Mouse (Mus musculus): ENCODE data around the gene Wdr76. TPM values are rescaled to one million over a fixed set of nuclear protein-coding genes. Genes with fewer than 3 reads are reported as not detected.
"Not testable (repeated sequence)": the region's sequence is repeated elsewhere in the genome, so short reads cannot be mapped to it uniquely, and the experiment has no call there.

The Wdr76 gene
- polyA plus RNA-seq (2015; fragmentation: Nextera tagmentation; extraction: Ambion mirVana): 8.8 and 9.3 TPM in 2 replicates

DNA sequence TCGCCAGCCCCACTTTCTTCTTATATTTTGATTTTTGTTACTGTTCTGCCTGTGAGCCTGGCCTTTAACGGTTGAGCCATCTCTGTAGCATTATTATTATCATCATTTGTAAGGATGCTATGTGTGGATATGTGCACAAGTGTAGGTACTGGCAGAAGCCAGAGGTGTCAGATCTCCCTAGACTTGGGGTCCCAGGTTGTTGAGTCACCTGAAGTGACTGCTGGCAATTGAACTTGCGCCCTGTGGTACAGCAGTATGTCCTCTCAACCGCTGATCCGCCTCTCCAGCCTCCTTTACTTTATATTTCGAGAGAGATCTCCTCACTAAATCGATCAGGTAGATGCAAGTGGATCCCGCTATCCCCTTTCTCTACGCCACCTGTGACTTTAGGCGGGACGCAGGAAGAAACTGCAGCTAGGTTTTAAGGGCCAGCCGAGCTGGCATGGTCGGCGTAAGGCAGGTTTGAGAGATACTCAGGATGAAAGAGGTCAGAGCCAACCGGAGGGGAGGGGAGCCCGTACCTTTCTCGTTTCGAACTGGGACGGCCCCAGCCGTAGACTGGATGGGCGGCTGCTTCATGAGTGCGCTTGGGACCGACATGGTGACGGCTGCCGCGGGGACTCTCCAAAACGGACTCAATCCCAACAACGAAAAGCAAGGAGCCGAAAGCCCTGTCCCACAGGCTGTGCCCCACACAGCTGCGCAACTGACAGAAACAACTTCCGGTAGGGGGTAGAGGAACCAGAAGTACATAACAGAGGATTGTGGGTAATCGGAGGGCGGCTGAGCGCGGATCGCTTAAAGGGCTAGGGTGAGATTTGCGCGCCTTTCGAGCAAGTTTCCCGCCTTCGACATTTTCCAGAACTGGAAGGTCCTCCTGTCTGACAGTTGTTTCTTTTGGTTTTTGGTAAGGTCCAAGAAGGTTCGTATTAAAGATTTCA is at the start of gene Wdr76, which contains the start of gene Mfap1a:
Gene Wdr76, plus strand, starts transcription at position 782 of the 941 bp plus-strand sequence.
Gene Mfap1a, minus strand, starts transcription at position 724 of the 941 bp plus-strand sequence.
- not testable (repeated sequence) for H3K27me3 ChIP-seq, H3K36me3 ChIP-seq, H3K9me3 ChIP-seq
- H3K27ac ChIP-seq: peak within 1 kb of the TSS; percentile 67
- H3K4me2 ChIP-seq: peak within 1 kb of the TSS; percentile 66
- WGBS: 4% methylated on average over 41 of the region's 42 CpGs
- H3K4me1 ChIP-seq: peaks cover 14% of the 10 kb centered on the region
- ATAC-seq (ENCODE audit: borderline replicate concordance, extremely low read depth, low FRiP score, low TSS enrichment): peak; percentile 95
- H3K4me3 ChIP-seq: peak within 1 kb of the TSS; percentile 65
- peak within 1 kb of the TSS; percentile 69 for H3K9ac ChIP-seq

DNA sequence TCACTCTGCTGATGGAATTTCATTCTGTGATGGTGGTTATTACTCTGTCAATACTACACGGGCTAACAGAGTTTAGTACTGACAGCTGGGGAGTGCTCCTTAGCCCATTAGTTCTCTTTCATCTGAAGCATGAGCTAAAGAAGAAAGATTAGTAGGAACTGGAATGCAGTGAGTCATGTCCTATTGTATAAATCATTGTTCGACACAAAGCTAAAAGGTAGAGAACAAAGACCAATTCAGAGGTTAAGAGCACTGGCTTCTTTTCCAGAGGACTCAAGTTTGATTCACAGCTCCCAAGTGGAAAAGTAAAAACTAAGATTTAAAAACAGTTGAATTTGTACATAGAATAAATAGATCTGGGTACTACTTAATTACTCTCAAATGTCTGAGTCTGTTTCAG is 46.5 kb upstream of the Wdr76 start:
- WGBS: 51% methylated on average over 2 of the region's 2 CpGs
- no peak overlapping the region for H3K4me2 ChIP-seq
- no peaks in the 10 kb centered on the region for H3K27me3 ChIP-seq
- H3K9me3 ChIP-seq: no peaks in the 10 kb centered on the region
- ATAC-seq (ENCODE audit: borderline replicate concordance, extremely low read depth, low FRiP score, low TSS enrichment): no peak
- peaks cover 15% of the 10 kb centered on the region for H3K4me1 ChIP-seq
- no peak overlapping the region for H3K4me3 ChIP-seq
- H3K36me3 ChIP-seq: peaks cover 20% of the 10 kb centered on the region; the same call in 1 of the 2 replicates
- no peak overlapping the region for H3K9ac ChIP-seq
- no peak overlapping the region for H3K27ac ChIP-seq

- WGBS: 48% methylated on average over 3 of the region's 6 CpGs
- ATAC-seq (ENCODE audit: borderline replicate concordance, extremely low read depth, low FRiP score, low TSS enrichment): not testable (repeated sequence)
Measured at GRCm38 (mm10) chr2:121468982-121469381, 37.5 kb upstream of the Wdr76 start.

GRCm38 (mm10) chr2:121472783-121473182 is 33.7 kb upstream of the Wdr76 start:
- H3K27me3 ChIP-seq; H3K4me3 ChIP-seq; ATAC-seq (ENCODE audit: borderline replicate concordance, extremely low read depth, low FRiP score, low TSS enrichment); H3K4me1 ChIP-seq; H3K36me3 ChIP-seq; H3K27ac ChIP-seq; H3K9me3 ChIP-seq; H3K9ac ChIP-seq: not testable (repeated sequence)
- WGBS: 92% methylated on average over 3 of the region's 3 CpGs
- peak overlapping the region; percentile 69; the same call in 1 of the 2 replicates for H3K4me2 ChIP-seq

More at GRCm38 (mm10) chr2:121468982-121469381, 37.5 kb upstream of the Wdr76 start:
- not testable (repeated sequence) for H3K4me3 ChIP-seq, H3K27me3 ChIP-seq, H3K9me3 ChIP-seq, H3K4me2 ChIP-seq, H3K4me1 ChIP-seq, H3K36me3 ChIP-seq, H3K27ac ChIP-seq, H3K9ac ChIP-seq

DNA sequence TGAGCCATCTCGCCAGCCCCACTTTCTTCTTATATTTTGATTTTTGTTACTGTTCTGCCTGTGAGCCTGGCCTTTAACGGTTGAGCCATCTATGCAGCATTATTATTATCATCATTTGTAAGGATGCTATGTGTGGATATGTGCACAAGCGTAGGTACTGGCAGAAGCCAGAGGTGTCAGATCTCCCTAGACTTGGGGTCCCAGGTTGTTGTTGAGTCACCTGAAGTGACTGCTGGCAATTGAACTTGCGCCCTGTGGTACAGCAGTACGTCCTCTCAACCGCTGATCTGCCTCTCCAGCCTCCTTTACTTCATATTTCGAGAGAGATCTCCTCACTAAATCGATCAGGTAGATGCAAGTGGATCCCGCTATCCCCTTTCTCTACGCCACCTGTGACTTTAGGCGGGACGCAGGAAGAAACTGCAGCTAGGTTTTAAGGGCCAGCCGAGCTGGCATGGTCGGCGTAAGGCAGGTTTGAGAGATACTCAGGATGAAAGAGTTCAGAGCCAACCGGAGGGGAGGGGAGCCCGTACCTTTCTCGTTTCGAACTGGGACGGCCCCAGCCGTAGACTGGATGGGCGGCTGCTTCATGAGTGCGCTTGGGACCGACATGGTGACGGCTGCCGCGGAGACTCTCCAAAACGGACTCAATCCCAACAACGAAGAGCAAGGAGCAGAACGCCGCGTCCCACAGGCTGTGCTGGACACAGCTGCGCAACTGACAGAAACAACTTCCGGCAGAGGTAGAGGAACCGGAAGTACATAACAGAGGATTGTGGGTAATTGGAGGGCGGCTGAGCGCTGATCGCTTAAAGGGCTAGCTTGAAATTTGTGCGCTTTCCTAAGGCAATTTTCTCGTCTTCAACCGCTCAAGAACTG is 33.0 kb upstream of the Wdr76 start, which contains the start of gene Mfap1b:
Gene Mfap1b, minus strand, starts transcription at position 767 of the 879 bp plus-strand sequence.
- H3K27me3 ChIP-seq, H3K4me1 ChIP-seq, H3K9me3 ChIP-seq, H3K36me3 ChIP-seq: not testable (repeated sequence)
- H3K4me2 ChIP-seq: peak within 1 kb of the TSS; percentile 69
- H3K27ac ChIP-seq: peak within 1 kb of the TSS; percentile 53; the same call in 1 of the 2 replicates
- H3K9ac ChIP-seq: peak within 1 kb of the TSS; percentile 66
- peak; percentile 94 for ATAC-seq (ENCODE audit: borderline replicate concordance, extremely low read depth, low FRiP score, low TSS enrichment)
- H3K4me3 ChIP-seq: peak within 1 kb of the TSS; percentile 70
- WGBS: 4% methylated on average over 41 of the region's 41 CpGs

- 20% methylated on average over 8 of the region's 8 CpGs for WGBS
- Histone ChIP-seq H3K4me3 (peak overlapping the region; percentile 70), H3K27ac (peak overlapping the region; percentile 53; the same call in 1 of the 2 replicates), H3K27me3 (no peaks in the 10 kb centered on the region), H3K4me2 (peak overlapping the region; percentile 69), H3K36me3 (no peaks in the 10 kb centered on the region), H3K9ac (peak overlapping the region; percentile 66; the same call in 1 of the 2 replicates), H3K4me1 (0 out of 2 replicates have a peak, but pooled peaks cover 3% of the 10 kb centered on the region), H3K9me3 (no peaks in the 10 kb centered on the region)
- peak; percentile 19; the same call in 1 of the 2 replicates for ATAC-seq (ENCODE audit: borderline replicate concordance, extremely low read depth, low FRiP score, low TSS enrichment)
Measured at GRCm38 (mm10) chr2:121474180-121474535, 32.4 kb upstream of the Wdr76 start.

DNA sequence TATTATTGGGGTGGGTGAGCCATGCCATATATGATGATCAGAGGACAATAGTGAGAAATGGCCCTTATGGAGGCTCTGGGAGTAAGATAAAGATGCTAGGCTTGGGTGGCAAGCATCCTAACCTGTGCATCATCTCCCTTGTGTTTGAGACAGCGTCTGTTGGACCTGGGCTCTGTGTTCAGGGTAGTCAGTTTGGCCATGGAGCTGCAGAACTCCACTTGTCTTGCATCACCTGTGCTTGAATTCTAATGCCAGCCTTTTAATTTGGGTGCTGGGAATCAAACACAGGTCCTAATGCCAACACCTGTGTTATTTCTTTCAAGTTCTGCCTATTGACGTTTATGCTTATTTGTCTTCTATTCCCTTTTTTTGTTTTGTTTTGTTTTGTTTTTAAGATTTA is 31.2 kb upstream of the Wdr76 start:
- WGBS: 89% methylated on average over 2 of the region's 2 CpGs
- not testable (repeated sequence) for ATAC-seq (ENCODE audit: borderline replicate concordance, extremely low read depth, low FRiP score, low TSS enrichment); H3K4me1 ChIP-seq; H3K27ac ChIP-seq; H3K36me3 ChIP-seq; H3K27me3 ChIP-seq; H3K4me3 ChIP-seq; H3K9me3 ChIP-seq; H3K4me2 ChIP-seq; H3K9ac ChIP-seq

DNA sequence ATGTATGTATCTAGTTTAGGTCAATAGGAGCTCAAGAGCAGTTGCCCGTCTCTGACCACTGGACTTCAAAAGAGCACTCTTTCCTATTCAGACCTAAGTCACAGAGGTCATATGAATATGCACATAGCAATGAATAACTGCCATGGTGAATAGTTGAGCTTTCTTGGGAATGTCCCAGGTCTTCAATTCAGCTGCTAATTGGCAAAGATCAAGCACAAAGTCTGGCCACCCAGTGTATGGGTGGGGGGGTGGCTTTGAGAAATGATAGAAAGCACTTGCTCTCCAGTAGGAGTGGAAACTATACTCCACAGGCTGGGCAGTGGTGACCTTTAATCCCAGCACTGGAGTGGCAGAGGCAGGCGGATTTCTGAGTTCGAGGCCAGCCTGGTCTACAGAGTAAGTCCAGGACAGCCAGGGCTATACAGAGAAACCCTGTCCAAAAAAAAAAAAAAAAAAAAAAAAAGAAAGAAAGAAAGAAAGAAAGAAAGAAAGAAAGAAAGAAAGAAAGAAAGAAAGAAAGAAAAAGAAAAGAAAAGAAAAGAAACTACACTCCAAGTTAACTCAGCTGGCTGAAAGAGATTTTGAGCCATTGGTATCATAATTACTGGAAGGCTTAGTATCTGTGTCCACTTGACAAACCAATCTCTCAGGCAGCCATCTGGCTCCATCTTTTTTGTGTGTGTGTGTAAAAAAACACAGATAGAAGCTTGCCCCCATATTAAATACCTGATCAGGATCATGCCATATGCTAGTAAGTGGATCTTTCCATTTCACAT is 28.8 kb upstream of the Wdr76 start:
- Histone ChIP-seq H3K27ac (no peak overlapping the region), H3K4me2 (no peak overlapping the region), H3K27me3 (no peaks in the 10 kb centered on the region), H3K4me1 (0 out of 2 replicates have a peak, but pooled peaks cover 3% of the 10 kb centered on the region), H3K36me3 (no peaks in the 10 kb centered on the region), H3K9ac (no peak overlapping the region), H3K4me3 (no peak overlapping the region), H3K9me3 (no peaks in the 10 kb centered on the region)
- ATAC-seq (ENCODE audit: borderline replicate concordance, extremely low read depth, low FRiP score, low TSS enrichment): no peak
- WGBS: 76% methylated on average over 3 of the region's 3 CpGs

GRCm38 (mm10) chr2:121480498-121480897 is 26.0 kb upstream of the Wdr76 start:
- no peak for ATAC-seq (ENCODE audit: borderline replicate concordance, extremely low read depth, low FRiP score, low TSS enrichment)
- Histone ChIP-seq H3K9me3 (no peaks in the 10 kb centered on the region), H3K36me3 (no peaks in the 10 kb centered on the region), H3K27ac (no peak overlapping the region), H3K4me2 (no peak overlapping the region), H3K4me1 (no peaks in the 10 kb centered on the region), H3K27me3 (no peaks in the 10 kb centered on the region), H3K9ac (no peak overlapping the region), H3K4me3 (no peak overlapping the region)
- WGBS: 51% methylated on average over 3 of the region's 3 CpGs

- not testable (repeated sequence) for H3K4me2 ChIP-seq; H3K36me3 ChIP-seq; H3K27me3 ChIP-seq; H3K27ac ChIP-seq; H3K4me1 ChIP-seq; H3K9me3 ChIP-seq; ATAC-seq (ENCODE audit: borderline replicate concordance, extremely low read depth, low FRiP score, low TSS enrichment); H3K9ac ChIP-seq; H3K4me3 ChIP-seq
- WGBS: 82% methylated on average over 13 of the region's 13 CpGs
Measured at GRCm38 (mm10) chr2:121480916-121481315, 25.6 kb upstream of the Wdr76 start.

- H3K4me3 ChIP-seq: no peak overlapping the region
- no peak for ATAC-seq (ENCODE audit: borderline replicate concordance, extremely low read depth, low FRiP score, low TSS enrichment)
- 73% methylated on average over 8 of the region's 8 CpGs for WGBS
- H3K9me3 ChIP-seq: no peaks in the 10 kb centered on the region
- no peaks in the 10 kb centered on the region for H3K4me1 ChIP-seq
- no peak overlapping the region for H3K27ac ChIP-seq
- no peaks in the 10 kb centered on the region for H3K27me3 ChIP-seq
- no peak overlapping the region for H3K9ac ChIP-seq
- no peaks in the 10 kb centered on the region for H3K36me3 ChIP-seq
- no peak overlapping the region for H3K4me2 ChIP-seq
Measured at GRCm38 (mm10) chr2:121483576-121483975, 22.9 kb upstream of the Wdr76 start.

All from lung, embryonic 15.5 days (tissue).